In the genomic region with DNA sequence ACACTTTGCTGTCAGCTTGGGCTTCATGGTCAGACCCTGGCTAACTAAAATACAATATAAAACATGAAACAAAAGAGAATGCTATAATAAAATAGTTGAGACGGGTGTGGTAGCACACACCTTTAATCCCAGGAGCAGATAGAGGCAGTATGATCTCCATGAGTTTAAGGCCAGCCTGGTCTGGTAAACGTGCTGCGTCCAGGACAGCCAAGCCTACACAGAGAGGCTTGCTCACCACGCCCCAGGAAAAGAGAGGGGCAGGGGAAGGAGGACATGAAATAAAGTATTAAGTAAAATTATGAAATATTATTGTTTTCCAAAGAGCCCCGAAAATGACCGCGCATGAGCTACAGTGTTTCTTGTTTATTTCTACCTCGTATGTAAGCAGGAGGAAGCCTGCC, we compare ENCODE assay signal across 7 mouse cellular contexts. TPM values are rescaled to one million over a fixed set of nuclear protein-coding genes. Genes with fewer than 3 reads are reported as not detected.
DNase-seq lines count a peak whose midpoint lies in the region; ATAC-seq and TF ChIP-seq lines count a peak whose summit lies in the region.

No protein-coding gene starts in this region.

- 3% methylated on average over 8 of the region's 8 CpGs for WGBS in spleen, adult 2 months
- 4% methylated on average over 8 of the region's 8 CpGs for WGBS in forebrain, embryonic 11.5 days
- WGBS in stomach, embryonic 15.5 days, result 2% methylated on average over 8 of the region's 8 CpGs

- no peak for TF ChIP-seq POLR2A in spleen, adult 2 months (IDR thresholded peaks at IDR 0.05; ENCODE audit: low read depth, low read length)

- H3K27me3 ChIP-seq in spleen, adult 2 months (ENCODE audit: control insufficient read depth, insufficient read depth, low read length), result no peaks in the 10 kb centered on the region
- H3K27me3 ChIP-seq in forebrain, embryonic 11.5 days (ENCODE audit: control insufficient read depth, insufficient read depth, low read length), result no peaks in the 10 kb centered on the region
- no peaks in the 10 kb centered on the region for H3K27me3 ChIP-seq in stomach, embryonic 15.5 days (replicated peaks)

- peak overlapping the region; percentile 89 for H3K4me3 ChIP-seq in spleen, adult 2 months (ENCODE audit: extremely low read depth, insufficient read depth, insufficient read length)
- peak overlapping the region; percentile 90 for H3K4me3 ChIP-seq in forebrain, embryonic 11.5 days (ENCODE audit: low read depth, low read length)
- H3K4me3 ChIP-seq in stomach, embryonic 15.5 days (replicated peaks), result peak overlapping the region; percentile 89

- H3K9me3 ChIP-seq in forebrain, embryonic 11.5 days (ENCODE audit: control insufficient read depth, low read length), result no peaks in the 10 kb centered on the region
- no peaks in the 10 kb centered on the region for H3K9me3 ChIP-seq in stomach, embryonic 15.5 days

- peak overlapping the region; percentile 95 for H3K9ac ChIP-seq in forebrain, embryonic 11.5 days (ENCODE audit: low read length)
- peak overlapping the region; percentile 92; the same call in 1 of the 2 replicates for H3K9ac ChIP-seq in stomach, embryonic 15.5 days

- ATAC-seq in forebrain, embryonic 11.5 days (replicated peaks; ENCODE audit: low FRiP score), result no peak
- no peak for ATAC-seq in stomach, embryonic 15.5 days (ENCODE audit: insufficient read depth, low FRiP score, low read depth)

- H3K27ac ChIP-seq in spleen, adult 2 months (ENCODE audit: insufficient read depth, low read length), result peak overlapping the region; percentile 59
- no peak overlapping the region for H3K27ac ChIP-seq in forebrain, embryonic 11.5 days (ENCODE audit: low read depth, low read length)
- H3K27ac ChIP-seq in stomach, embryonic 15.5 days, result peak overlapping the region; percentile 90

- TF ChIP-seq CTCF in spleen, adult 2 months (IDR thresholded peaks at IDR 0.05; ENCODE audit: extremely low read depth, insufficient read depth, insufficient read length, insufficient replicate concordance), result no peak

- peaks cover 15% of the 10 kb centered on the region for H3K36me3 ChIP-seq in spleen, adult 2 months (ENCODE audit: control insufficient read depth, insufficient read depth, low read length)
- peaks cover 4% of the 10 kb centered on the region; the same call in 1 of the 2 replicates for H3K36me3 ChIP-seq in forebrain, embryonic 11.5 days (ENCODE audit: control insufficient read depth, insufficient read depth, low read length)
- H3K36me3 ChIP-seq in stomach, embryonic 15.5 days, result peaks cover 14% of the 10 kb centered on the region

- H3K4me2 ChIP-seq in forebrain, embryonic 11.5 days (ENCODE audit: low read depth, low read length, severe bottlenecking), result peak overlapping the region; percentile 86
- H3K4me2 ChIP-seq in stomach, embryonic 15.5 days, result peak overlapping the region; percentile 68

- DNase-seq in spleen, adult 2 months (ENCODE audit: low read depth in 1 of 2, low spot score in 2 of 2), result no peak
- no peak for DNase-seq in spleen, postnatal 4 days (ENCODE audit: low spot score in 2 of 2)
- no peak for DNase-seq in forebrain, embryonic 11.5 days (ENCODE audit: low spot score)
- DNase-seq in liver, result peak; percentile 44
- DNase-seq in adrenal gland, adult (ENCODE audit: inconsistent age in 2 of 2, low spot score in 1 of 2), result no peak
- no peak for DNase-seq in ovary, postnatal 36 days (ENCODE audit: low spot score)

- H3K4me1 ChIP-seq in spleen, adult 2 months (ENCODE audit: control insufficient read depth, insufficient read depth, insufficient read length), result peaks cover 6% of the 10 kb centered on the region; the same call in 1 of the 2 replicates
- H3K4me1 ChIP-seq in forebrain, embryonic 11.5 days (replicated peaks; ENCODE audit: control insufficient read depth, insufficient read depth, low read length), result peaks cover 10% of the 10 kb centered on the region
- peaks cover 29% of the 10 kb centered on the region for H3K4me1 ChIP-seq in stomach, embryonic 15.5 days

RNA-seq across cellular contexts. Expression of a gene that starts 0.4 kb away (rescaled TPM):
- 305 and 370 TPM in 2 replicates for polyA plus RNA-seq in spleen, adult 2 months (2012; rRNA removed)
- 268 and 290 TPM in 2 replicates for polyA plus RNA-seq in forebrain, embryonic 11.5 days (2014; fragmentation: Nextera tagmentation; extraction: Ambion mirVana)
- 292 and 304 TPM in 2 replicates for polyA plus RNA-seq in stomach, embryonic 15.5 days (2015; fragmentation: Nextera tagmentation; extraction: Ambion mirVana)

RNA-seq across cellular contexts. Expression of a gene that starts 0.6 kb away (rescaled TPM):
- 50.2 and 52.0 TPM in 2 replicates for polyA plus RNA-seq in spleen, adult 2 months (2012; rRNA removed)
- polyA plus RNA-seq in forebrain, embryonic 11.5 days (2014; fragmentation: Nextera tagmentation; extraction: Ambion mirVana), result 56.0 and 59.9 TPM in 2 replicates
- polyA plus RNA-seq in stomach, embryonic 15.5 days (2015; fragmentation: Nextera tagmentation; extraction: Ambion mirVana), result 58.5 and 60.1 TPM in 2 replicates

RNA-seq across cellular contexts. Expression of a gene that starts 12.1 kb away (rescaled TPM):
- 21.3 and 27.9 TPM in 2 replicates for polyA plus RNA-seq in spleen, adult 2 months (2012; rRNA removed)
- 21.8 and 22.2 TPM in 2 replicates for polyA plus RNA-seq in forebrain, embryonic 11.5 days (2014; fragmentation: Nextera tagmentation; extraction: Ambion mirVana)
- polyA plus RNA-seq in stomach, embryonic 15.5 days (2015; fragmentation: Nextera tagmentation; extraction: Ambion mirVana), result 16.1 and 17.7 TPM in 2 replicates

RNA-seq across cellular contexts. Expression of a gene that starts 16.5 kb away (rescaled TPM):
- 611 and 613 TPM in 2 replicates for polyA plus RNA-seq in spleen, adult 2 months (2012; rRNA removed)
- polyA plus RNA-seq in forebrain, embryonic 11.5 days (2014; fragmentation: Nextera tagmentation; extraction: Ambion mirVana), result 715 TPM in 2 replicates
- 843 and 950 TPM in 2 replicates for polyA plus RNA-seq in stomach, embryonic 15.5 days (2015; fragmentation: Nextera tagmentation; extraction: Ambion mirVana)

RNA-seq across cellular contexts. Expression of a gene that starts 20.6 kb away (rescaled TPM):
- polyA plus RNA-seq in spleen, adult 2 months (2012; rRNA removed), result 86.2 and 132 TPM in 2 replicates
- 113 and 123 TPM in 2 replicates for polyA plus RNA-seq in forebrain, embryonic 11.5 days (2014; fragmentation: Nextera tagmentation; extraction: Ambion mirVana)
- polyA plus RNA-seq in stomach, embryonic 15.5 days (2015; fragmentation: Nextera tagmentation; extraction: Ambion mirVana), result 125 and 130 TPM in 2 replicates
